Mouse (Mus musculus): ENCODE data around the gene Cd9.
"Not testable (repeated sequence)": the region's sequence is repeated elsewhere in the genome, so short reads cannot be mapped to it uniquely, and the experiment has no call there.

DNA sequence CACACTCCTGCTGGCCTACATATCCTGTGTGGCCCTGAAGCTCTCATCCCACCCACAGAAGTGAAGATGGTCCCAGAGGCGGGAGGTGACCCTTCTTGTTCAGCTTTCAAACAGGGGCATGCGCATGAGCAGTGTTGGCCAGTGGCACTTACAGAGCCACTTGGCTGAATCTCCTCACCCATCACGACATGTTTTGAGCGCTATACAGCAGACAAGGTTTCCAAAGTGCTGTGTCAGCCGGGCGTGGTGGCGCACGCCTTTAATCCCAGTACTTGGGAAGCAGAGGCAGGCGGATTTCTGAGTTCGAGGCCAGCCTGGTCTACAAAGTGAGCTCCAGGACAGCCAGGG, 10.3 kb downstream of the Cd9 start:
- TF ChIP-seq CTCF, POLR2A (IDR thresholded peaks at IDR 0.05; ENCODE audit: extremely low read depth, insufficient read depth, low read length): not testable (repeated sequence)
